Mouse (Mus musculus) liver, embryonic 16.5 days (tissue): ENCODE results near the gene Insrr. TPM values are rescaled to one million over a fixed set of nuclear protein-coding genes. Genes with fewer than 3 reads are reported as not detected.
"Not testable (repeated sequence)": the region's sequence is repeated elsewhere in the genome, so short reads cannot be mapped to it uniquely, and the experiment has no call there.

ENCODE experiments used
- ATAC-seq: fragments of 200-750 bp; cut with Nextera tagmentation; 2 replicates; pipeline ENCODE4 v1.8.0; 2017; ENCODE audit warnings: low read depth, mild to moderate bottlenecking, moderate number of reproducible peaks, moderate library complexity
- H3K27ac ChIP-seq: fragments of 300-500 bp; sonication (generic); 2 replicates; pipeline ENCODE4 v1.5.1; 2014; ENCODE audit warnings: mild to moderate bottlenecking, low read length
- H3K27me3 ChIP-seq: fragments of 300-500 bp; sonication (generic); 2 replicates; pipeline ENCODE4 v1.6.1; 2014; ENCODE audit warnings: low read depth, low read length, mixed read lengths; ENCODE audit not compliant: control insufficient read depth, insufficient read depth
- H3K36me3 ChIP-seq: fragments of 300-500 bp; sonication (generic); 2 replicates; pipeline ENCODE4 v1.6.1; 2014; ENCODE audit warnings: mild to moderate bottlenecking; ENCODE audit not compliant: control insufficient read depth, insufficient read depth
- H3K4me1 ChIP-seq: fragments of 300-500 bp; sonication (generic); 2 replicates; pipeline ENCODE4 v1.6.1; 2014; ENCODE audit warnings: low read depth, low read length, mixed read lengths; ENCODE audit not compliant: control insufficient read depth
- H3K4me2 ChIP-seq: fragments of 300-500 bp; sonication (generic); 2 replicates; pipeline ENCODE4 v1.6.1; 2014; ENCODE audit warnings: low read depth, low read length, mixed read lengths
- H3K4me3 ChIP-seq: fragments of 300-500 bp; sonication (generic); 2 replicates; pipeline ENCODE4 v1.5.1; 2014; ENCODE audit warnings: low read depth, mild to moderate bottlenecking, low read length
- H3K9ac ChIP-seq: fragments of 300-500 bp; sonication (generic); 2 replicates; pipeline ENCODE4 v1.6.1; 2014; ENCODE audit warnings: low read depth, low read length
- H3K9me3 ChIP-seq: fragments of 300-500 bp; sonication (generic); replicated peaks from 2 replicates; pipeline ENCODE4 v1.6.1; 2016; ENCODE audit warnings: low read length; ENCODE audit not compliant: control insufficient read depth
- WGBS: fragments of 180-500 bp; shearing (Covaris S2); extraction: QIAGEN DNeasy Blood & Tissue Kit; methylation state at CpG from one replicate; pipeline ENCODE4 v1.1.7; 2014; ENCODE audit not compliant: insufficient replicate concordance; 5-methylcytosine and 5-hydroxymethylcytosine counted together
- polyA plus RNA-seq: library from polyadenylated mRNA; unstranded; fragments of >200 nt; fragmentation: Nextera tagmentation; extraction: Ambion mirVana; gene quantifications from 2 replicates; pipeline ENCODE4 v1.2.1, GENCODE M21; 2015

Insrr gene
- polyA plus RNA-seq, 1 experiment from 2014 or later, result 0.01 TPM

GRCm38 (mm10) chr3:87854795-87855568 is 58.2 kb downstream of the Insrr start:
- Histone ChIP-seq H3K4me2 (no peak overlapping the region), H3K27ac (no peak overlapping the region), H3K4me3 (no peak overlapping the region), H3K9me3 (no peaks in the 10 kb centered on the region), H3K4me1 (no peaks in the 10 kb centered on the region), H3K9ac (no peak overlapping the region), H3K27me3 (no peaks in the 10 kb centered on the region), H3K36me3 (peaks cover 28% of the 10 kb centered on the region)
- no peak for ATAC-seq
- 64% methylated on average over 7 of the region's 7 CpGs for WGBS

- H3K27me3 ChIP-seq, result no peaks in the 10 kb centered on the region
- H3K36me3 ChIP-seq, result peaks cover 28% of the 10 kb centered on the region
- ATAC-seq, result no peak
- no peak overlapping the region for H3K27ac ChIP-seq
- 77% methylated on average over 8 of the region's 8 CpGs for WGBS
- no peak overlapping the region for H3K4me2 ChIP-seq
- no peaks in the 10 kb centered on the region for H3K9me3 ChIP-seq
- no peak overlapping the region for H3K9ac ChIP-seq
- no peak overlapping the region for H3K4me3 ChIP-seq
- H3K4me1 ChIP-seq, result no peaks in the 10 kb centered on the region
Observed at GRCm38 (mm10) chr3:87855936-87856335, 59.2 kb downstream of the Insrr start.

GRCm38 (mm10) chr3:87857666-87858065 is 60.9 kb downstream of the Insrr start:
- no peaks in the 10 kb centered on the region for H3K4me1 ChIP-seq
- ATAC-seq, result no peak
- H3K27ac ChIP-seq, result no peak overlapping the region
- no peaks in the 10 kb centered on the region for H3K27me3 ChIP-seq
- 86% methylated on average over 8 of the region's 8 CpGs for WGBS
- peaks cover 35% of the 10 kb centered on the region for H3K36me3 ChIP-seq
- H3K4me3 ChIP-seq, result no peak overlapping the region
- H3K9me3 ChIP-seq, result no peaks in the 10 kb centered on the region
- no peak overlapping the region for H3K9ac ChIP-seq
- H3K4me2 ChIP-seq, result no peak overlapping the region

- Histone ChIP-seq H3K9ac (no peak overlapping the region), H3K27me3 (no peaks in the 10 kb centered on the region), H3K4me3 (no peak overlapping the region), H3K27ac (no peak overlapping the region), H3K4me1 (no peaks in the 10 kb centered on the region), H3K9me3 (no peaks in the 10 kb centered on the region), H3K36me3 (peaks cover 41% of the 10 kb centered on the region), H3K4me2 (no peak overlapping the region)
- no peak for ATAC-seq
- 31% methylated on average over 3 of the region's 3 CpGs for WGBS
Observed at GRCm38 (mm10) chr3:87859813-87860212, 63.1 kb downstream of the Insrr start.

- not testable (repeated sequence) for H3K27ac ChIP-seq, H3K4me3 ChIP-seq, H3K4me1 ChIP-seq, H3K4me2 ChIP-seq, H3K9me3 ChIP-seq, ATAC-seq, H3K9ac ChIP-seq, H3K27me3 ChIP-seq
- WGBS, result 76% methylated on average over 4 of the region's 4 CpGs
- peaks cover 39% of the 10 kb centered on the region for H3K36me3 ChIP-seq
Observed at GRCm38 (mm10) chr3:87864111-87864510, 67.4 kb downstream of the Insrr start.

Other genes starting within 250 kb of the Insrr start
- 3.2 and 3.8 TPM in 2 replicates for gene Arhgef11, start 179.4 kb upstream of the Insrr start, polyA plus RNA-seq
- 0.07 and 0.18 TPM in 2 replicates for gene Lrrc71, start 48.3 kb upstream of the Insrr start, polyA plus RNA-seq
- gene Ntrk1, start 1.8 kb upstream of the Insrr start, polyA plus RNA-seq, result 0.16 and 0.18 TPM in 2 replicates
- gene Pear1, start 27.4 kb downstream of the Insrr start, polyA plus RNA-seq, result 6.0 and 6.5 TPM in 2 replicates
- 0.29 and 0.37 TPM in 2 replicates for gene Sh2d2a, start 49.8 kb downstream of the Insrr start, polyA plus RNA-seq
- gene Prcc, start 88.7 kb downstream of the Insrr start, polyA plus RNA-seq, result 4.1 and 4.7 TPM in 2 replicates
- gene Hdgf, start 109.4 kb downstream of the Insrr start, polyA plus RNA-seq, result 53.6 and 57.1 TPM in 2 replicates
- 35.1 and 35.8 TPM in 2 replicates for gene Mrpl24, start 122.6 kb downstream of the Insrr start, polyA plus RNA-seq
- 17.2 and 17.5 TPM in 2 replicates for gene Isg20l2, start 133.4 kb downstream of the Insrr start, polyA plus RNA-seq
- gene Rrnad1, start 133.8 kb downstream of the Insrr start, polyA plus RNA-seq, result 5.2 and 5.7 TPM in 2 replicates
- gene Crabp2, start 151.7 kb downstream of the Insrr start, polyA plus RNA-seq, result 0.09 and 0.25 TPM in 2 replicates
- 1.2 and 1.4 TPM in 2 replicates for gene Nes, start 174.1 kb downstream of the Insrr start, polyA plus RNA-seq
- gene Bcan, start 203.3 kb downstream of the Insrr start, polyA plus RNA-seq, result 0.04 TPM in 1 of 2 replicates, not detected in the other
- gene Hapln2, start 230.6 kb downstream of the Insrr start, polyA plus RNA-seq, result not detected in 2 replicates
- 13.2 and 14.1 TPM in 2 replicates for gene Gpatch4, start 246.2 kb downstream of the Insrr start, polyA plus RNA-seq